Mouse (Mus musculus) cerebellum, adult 11 months (tissue): ENCODE results near the gene Trove2.
"Not testable (repeated sequence)": the region's sequence is repeated elsewhere in the genome, so short reads cannot be mapped to it uniquely, and the experiment has no call there.

Source experiments
- DNase-seq: peaks from one replicate; pipeline ENCODE4 v3.0.0; 2022

Gene Trove2

DNA sequence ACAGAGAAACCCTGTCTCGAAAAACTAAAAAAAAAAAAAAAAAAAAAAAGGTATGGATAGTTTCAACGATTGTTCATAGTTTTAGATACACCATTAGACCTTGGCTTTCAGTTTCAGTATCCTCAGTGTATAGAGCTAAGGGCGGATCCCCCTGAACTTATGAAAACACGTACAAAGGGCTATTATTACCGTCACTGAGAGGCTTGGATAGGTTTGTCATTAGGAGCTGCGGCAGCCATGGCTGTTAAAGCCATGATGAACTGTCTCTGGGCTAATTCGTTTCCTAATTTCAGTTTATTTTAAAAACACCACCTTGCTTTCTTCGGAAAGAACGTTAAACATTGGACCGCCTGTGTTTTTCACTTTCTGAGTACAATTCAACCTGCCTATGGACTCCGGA, 38.1 kb downstream of the Trove2 start:
- DNase-seq = no peak

- no peak for DNase-seq
Observed at GRCm38 (mm10) chr1:143733914-143734410, 42.9 kb downstream of the Trove2 start.

DNA sequence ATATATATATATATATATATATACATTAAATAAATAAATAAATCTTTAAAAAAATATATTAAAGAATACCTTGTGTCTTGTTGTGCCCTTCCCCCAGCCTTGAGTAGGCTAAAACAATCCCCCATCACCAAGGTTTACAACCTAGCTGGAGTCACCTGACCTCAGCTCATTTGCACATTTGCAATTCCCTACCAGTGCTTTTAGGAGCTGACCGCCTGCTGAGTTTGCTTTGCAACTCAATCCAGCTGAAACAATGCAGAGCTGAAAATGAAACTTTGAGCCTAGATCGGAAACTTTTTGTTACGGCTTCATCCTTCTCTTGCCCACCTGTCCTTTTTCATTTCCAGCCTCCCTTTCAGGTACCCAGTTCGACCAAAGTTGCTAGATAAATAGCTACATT, 45.2 kb downstream of the Trove2 start:
- no peak for DNase-seq

DNA sequence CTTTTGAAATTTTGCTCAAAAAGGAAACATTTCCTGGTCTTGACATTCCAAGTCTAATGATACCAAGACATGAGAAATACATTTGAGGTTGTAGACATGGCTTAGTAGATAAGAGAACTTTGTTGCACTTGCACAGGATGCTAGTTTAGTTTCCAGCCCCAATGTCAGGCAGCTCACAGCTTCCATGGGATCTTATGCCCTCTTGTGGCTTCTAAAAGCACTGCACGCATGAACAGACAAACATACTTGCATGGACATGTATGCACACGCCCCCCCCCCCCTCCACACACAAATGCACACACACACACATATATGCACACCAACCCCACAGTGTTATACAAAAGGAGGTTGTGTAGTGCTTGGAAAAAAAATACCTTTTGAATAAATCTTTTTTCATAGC, 46.0 kb downstream of the Trove2 start:
- DNase-seq = no peak

GRCm38 (mm10) chr1:143727701-143728445, 49.0 kb downstream of the Trove2 start:
- no peak for DNase-seq

DNA sequence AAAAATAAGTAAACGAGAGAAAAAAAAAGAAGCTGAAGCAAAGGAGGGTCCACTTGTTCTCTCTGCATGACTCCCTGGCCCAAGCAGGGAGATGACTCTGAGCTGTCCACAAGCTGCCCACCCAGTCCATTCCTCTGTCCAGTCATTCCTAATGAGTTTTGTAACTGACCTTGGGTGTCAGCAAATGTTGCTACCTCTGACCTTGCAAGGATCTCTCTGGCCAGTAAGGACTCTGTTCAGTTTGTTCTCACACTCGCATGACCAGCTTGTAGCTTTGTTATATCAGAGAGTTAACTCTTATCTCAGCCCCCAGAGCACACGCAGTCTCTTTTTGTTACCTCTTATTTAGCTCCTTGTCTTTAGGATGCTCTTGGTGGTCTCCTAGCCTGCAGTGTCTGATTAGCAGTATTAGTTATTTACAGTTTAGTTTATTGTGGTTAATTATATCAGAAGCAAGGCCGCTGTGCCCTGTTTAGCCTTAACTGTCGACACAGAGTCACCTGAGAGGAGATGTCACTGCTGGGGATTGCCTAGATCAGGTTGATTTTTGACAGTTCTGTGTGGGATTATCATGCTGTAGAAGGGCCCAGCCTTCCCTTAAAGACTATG, 52.3 kb downstream of the Trove2 start:
- DNase-seq = no peak

GRCm38 (mm10) chr1:143716038-143716437, 60.8 kb downstream of the Trove2 start, which contains the start of gene Glrx2:
TSS of gene Glrx2 (plus strand) at chr1:143716338.
- DNase-seq = not testable (repeated sequence)

GRCm38 (mm10) chr1:143710627-143710976, 66.3 kb downstream of the Trove2 start:
- no peak for DNase-seq

GRCm38 (mm10) chr1:143709966-143710626, 66.8 kb downstream of the Trove2 start:
- no peak for DNase-seq

DNA sequence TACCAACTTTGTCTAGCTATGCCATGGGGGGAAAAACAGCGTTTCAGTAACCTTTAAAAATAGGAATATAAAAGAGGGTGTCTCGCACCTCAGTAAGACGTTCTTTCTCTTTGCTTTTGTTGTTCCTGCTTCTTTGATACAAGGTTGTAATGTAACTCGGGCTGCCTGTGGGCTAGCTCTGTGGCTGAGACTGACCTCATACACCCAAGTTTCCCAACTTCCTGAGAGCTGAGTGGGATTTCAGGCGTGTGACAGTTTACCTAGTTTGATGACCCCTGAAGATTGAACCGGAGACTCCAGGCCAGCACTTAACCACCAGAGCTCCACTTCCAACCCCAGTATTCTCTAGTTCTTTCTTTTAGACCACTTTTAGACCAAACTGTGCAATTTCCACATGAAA, 68.5 kb downstream of the Trove2 start:
- no peak for DNase-seq

DNA sequence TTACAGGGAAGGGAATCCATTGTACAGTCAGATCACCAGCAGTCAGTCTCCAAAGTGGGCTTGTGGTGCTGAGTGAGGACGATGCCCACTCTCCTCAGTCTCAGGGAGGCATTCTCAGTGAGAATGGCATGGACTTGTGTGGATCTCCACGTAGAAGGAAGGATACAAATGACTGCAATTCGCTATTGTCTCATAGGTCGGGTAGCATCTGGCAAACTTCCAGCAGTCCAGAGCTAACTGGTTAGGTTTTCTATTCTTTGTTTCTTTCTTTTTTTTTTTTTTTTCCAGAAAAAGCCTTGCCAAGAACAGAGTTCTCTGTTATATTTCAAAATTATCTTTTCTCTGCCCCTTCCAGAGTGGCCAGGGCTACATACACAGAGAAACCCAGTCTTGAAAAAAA, 69.9 kb downstream of the Trove2 start:
- DNase-seq = no peak

GRCm38 (mm10) chr1:143702741-143703262, 74.1 kb downstream of the Trove2 start, which contains the start of gene Cdc73:
TSS of gene Cdc73 (minus strand) at chr1:143702893.
- peak; percentile 91 for DNase-seq

DNA sequence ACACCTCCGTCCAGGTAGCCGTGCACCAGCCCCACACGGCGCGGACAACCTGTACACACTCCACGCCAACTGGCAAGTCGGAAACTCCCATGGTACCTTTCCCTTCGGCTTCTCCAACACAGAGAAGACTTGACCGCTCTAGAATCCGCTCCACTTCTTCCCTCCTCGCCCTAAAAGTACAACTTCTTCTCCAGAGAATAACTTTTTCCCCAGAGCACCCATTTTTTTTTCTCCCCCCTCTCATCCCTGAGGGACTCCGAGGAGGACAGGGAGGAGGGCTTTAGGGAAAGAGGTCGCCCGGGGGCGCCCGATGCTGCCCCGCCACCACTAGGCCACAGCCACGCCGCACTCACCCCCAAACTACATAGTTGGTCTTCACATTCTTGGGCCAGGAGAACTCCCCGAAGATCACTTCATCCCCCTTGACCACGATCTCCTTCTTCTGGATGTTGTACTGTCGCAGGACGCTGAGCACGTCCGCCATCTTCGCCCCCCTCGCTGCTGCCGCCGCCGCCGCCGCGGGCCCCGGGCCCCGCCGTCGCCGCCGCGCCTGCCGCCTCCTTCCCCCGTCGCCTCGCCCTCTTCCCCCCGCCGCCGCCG, 74.6 kb downstream of the Trove2 start:
- peak; percentile 39 for DNase-seq

- DNase-seq = no peak
Observed at GRCm38 (mm10) chr1:143701736-143702135, 75.1 kb downstream of the Trove2 start.
